23 mouse cellular contexts compared by ENCODE assay signal in genomic region chr3:59205941-59206340, GRCm38 (mm10). TPM values are rescaled to one million over a fixed set of nuclear protein-coding genes. Genes with fewer than 3 reads are reported as not detected.
DNase-seq lines count a peak whose midpoint lies in the region; ATAC-seq lines count a peak whose summit lies in the region.
"Had no signal": no experiment of that assay in that cellular context is flagged by ENCODE, and none has a peak within 500 bp of the region (broad histone marks: within the 10 kb centered on the region; RNA-seq: fewer than 3 reads in every experiment).

No protein-coding gene starts in this region.

- H3K4me2 ChIP-seq in heart, embryonic 13.5 days = no peak overlapping the region
- H3K4me2 ChIP-seq in hindbrain, embryonic 14.5 days (replicated peaks) = no peak overlapping the region
- H3K4me2 ChIP-seq: limb, embryonic 12.5 days; midbrain, embryonic 12.5 days had no signal

- H3K27me3 ChIP-seq in heart, embryonic 13.5 days (replicated peaks) = no peaks in the 10 kb centered on the region
- H3K27me3 ChIP-seq in hindbrain, embryonic 14.5 days (ENCODE audit: control insufficient read depth, insufficient read depth, low read length) = no peaks in the 10 kb centered on the region
- H3K27me3 ChIP-seq: limb, embryonic 12.5 days; midbrain, embryonic 12.5 days had no signal

- intact Hi-C loops in left cerebral cortex, postnatal 4 days (cut with DNase I) = loop anchor here (10.0 kb wide), 1 partner anchor 81 kb away; no protein-coding TSS in a partner anchor

- peaks cover 35% of the 10 kb centered on the region for H3K4me1 ChIP-seq in heart, embryonic 13.5 days
- H3K4me1 ChIP-seq in hindbrain, embryonic 14.5 days (replicated peaks; ENCODE audit: control insufficient read depth, insufficient read depth, low read length) = no peaks in the 10 kb centered on the region
- H3K4me1 ChIP-seq: midbrain, embryonic 12.5 days had no signal

- 76% methylated on average over 4 of the region's 4 CpGs for WGBS in heart, embryonic 13.5 days
- WGBS in hindbrain, embryonic 14.5 days = 77% methylated on average over 4 of the region's 4 CpGs

- H3K4me3 ChIP-seq in heart, embryonic 13.5 days = no peak overlapping the region
- no peak overlapping the region for H3K4me3 ChIP-seq in hindbrain, embryonic 14.5 days (replicated peaks; ENCODE audit: low read length)
- H3K4me3 ChIP-seq: erythroblast, embryonic 14.5 days; left cerebral cortex, adult 2 months; limb, embryonic 12.5 days; midbrain, embryonic 12.5 days had no signal

- no peak for DNase-seq in heart, postnatal 4 days
- DNase-seq in induced T-regulatory cell, adult 2 months (ENCODE audit: low read depth) = peak; percentile 53
- peak; percentile 26 for DNase-seq in thymus, postnatal 0 days (ENCODE audit: low spot score)
- DNase-seq in hindbrain, embryonic 14.5 days (ENCODE audit: low spot score) = no peak
- DNase-seq in gastrocnemius, postnatal 10 days = no peak
- DNase-seq in left cerebral cortex, postnatal 4 days = no peak
- DNase-seq: cerebellum, adult 11-12 months; lung, postnatal 10 days had no signal

- H3K36me3 ChIP-seq in heart, embryonic 13.5 days = no peaks in the 10 kb centered on the region
- H3K36me3 ChIP-seq in hindbrain, embryonic 14.5 days (replicated peaks; ENCODE audit: control insufficient read depth, insufficient read depth) = no peaks in the 10 kb centered on the region
- H3K36me3 ChIP-seq: G1E; limb, embryonic 12.5 days; midbrain, embryonic 12.5 days had no signal

- no peak for ATAC-seq in heart, embryonic 13.5 days (ENCODE audit: extremely low read depth, insufficient number of reproducible peaks, low FRiP score, low TSS enrichment)
- ATAC-seq in CD4-positive, CD25-positive, alpha-beta regulatory T cell, adult 4 months = peak; percentile 34
- ATAC-seq in hindbrain, embryonic 14.5 days (ENCODE audit: low FRiP score) = no peak
- ATAC-seq: forebrain, embryonic 14.5 days; intestine, embryonic 16.5 days had no signal

- no peak overlapping the region for H3K9ac ChIP-seq in heart, embryonic 13.5 days
- H3K9ac ChIP-seq in hindbrain, embryonic 14.5 days = no peak overlapping the region
- H3K9ac ChIP-seq: limb, embryonic 12.5 days; liver, embryonic 14.5 days; midbrain, embryonic 12.5 days had no signal

- no peaks in the 10 kb centered on the region for H3K9me3 ChIP-seq in heart, embryonic 13.5 days
- H3K9me3 ChIP-seq in hindbrain, embryonic 14.5 days (ENCODE audit: control insufficient read depth, low read length) = no peaks in the 10 kb centered on the region
- H3K9me3 ChIP-seq: G1E; limb, embryonic 12.5 days; midbrain, embryonic 12.5 days had no signal

- H3K27ac ChIP-seq in heart, embryonic 13.5 days (replicated peaks) = peak overlapping the region; percentile 76
- H3K27ac ChIP-seq in hindbrain, embryonic 14.5 days = no peak overlapping the region
- H3K27ac ChIP-seq: kidney, postnatal 0 days; left cerebral cortex, adult 2 months; limb, embryonic 12.5 days; liver, embryonic 14.5 days; midbrain, embryonic 12.5 days had no signal

RNA-seq across cellular contexts. Expression of gene P2ry13, which starts 4.7 kb away (rescaled TPM):
- polyA plus RNA-seq in heart, embryonic 13.5 days (2015; fragmentation: Nextera tagmentation; extraction: Ambion mirVana) = 1.1 TPM in 2 replicates
- total RNA-seq in heart, postnatal 4 days (2021) = under 1 TPM; 0.29 to 0.57 TPM
- polyA plus RNA-seq in CD4-positive, CD25-positive, alpha-beta regulatory T cell, adult 4 months (2017; shearing (Covaris generic)) = under 1 TPM; 0.67 to 0.71 TPM
- 4.6 and 5.3 TPM in 2 replicates for polyA plus RNA-seq in thymus, postnatal 0 days (2015; fragmentation: Nextera tagmentation; extraction: Ambion mirVana)
- 1.7 and 2.4 TPM in 2 replicates for polyA plus RNA-seq in hindbrain, embryonic 14.5 days (2014; fragmentation: Nextera tagmentation; extraction: Ambion mirVana)
- 1 to 10 TPM in 1 of 2 experiments, under 1 TPM in 1; 0.59 to 1.1 TPM for total RNA-seq in gastrocnemius, postnatal 10 days (2021)
- total RNA-seq in left cerebral cortex, postnatal 4 days (2021) = 1 to 10 TPM; 2.8 TPM
- polyA plus RNA-seq: C2C12; erythroblast, embryonic 14.5 days; G1E had no signal

RNA-seq across cellular contexts. Expression of gene Gpr87, which starts 11.0 kb away (rescaled TPM):
- polyA plus RNA-seq in heart, embryonic 13.5 days (2015; fragmentation: Nextera tagmentation; extraction: Ambion mirVana) = not detected in 2 replicates
- total RNA-seq in heart, postnatal 4 days (2021) = not detected
- not detected for polyA plus RNA-seq in CD4-positive, CD25-positive, alpha-beta regulatory T cell, adult 4 months (2017; shearing (Covaris generic))
- polyA plus RNA-seq in thymus, postnatal 0 days (2015; fragmentation: Nextera tagmentation; extraction: Ambion mirVana) = 3.3 and 4.2 TPM in 2 replicates
- polyA plus RNA-seq in hindbrain, embryonic 14.5 days (2014; fragmentation: Nextera tagmentation; extraction: Ambion mirVana) = 0.13 TPM in 1 of 2 replicates, not detected in the other
- total RNA-seq in gastrocnemius, postnatal 10 days (2021) = not detected
- total RNA-seq in left cerebral cortex, postnatal 4 days (2021) = not detected
- total RNA-seq: adrenal gland, adult 18-20 months; left cerebral cortex, adult 2 months; neutrophil, adult 5-6 weeks had no signal
- polyA plus RNA-seq: C2C12; erythroblast, embryonic 14.5 days; forebrain, embryonic 14.5 days; G1E; hindbrain, embryonic 11.5 days; intestine, embryonic 16.5 days; liver, embryonic 14.5 days had no signal

RNA-seq across cellular contexts. Expression of gene P2ry14, which starts 52.5 kb away (rescaled TPM):
- polyA plus RNA-seq in heart, embryonic 13.5 days (2015; fragmentation: Nextera tagmentation; extraction: Ambion mirVana) = 1.7 and 2.3 TPM in 2 replicates
- 1 to 10 TPM; 1.4 to 1.6 TPM for total RNA-seq in heart, postnatal 4 days (2021)
- 1 to 10 TPM; 4.8 to 5.2 TPM for polyA plus RNA-seq in CD4-positive, CD25-positive, alpha-beta regulatory T cell, adult 4 months (2017; shearing (Covaris generic))
- 6.9 and 7.3 TPM in 2 replicates for polyA plus RNA-seq in thymus, postnatal 0 days (2015; fragmentation: Nextera tagmentation; extraction: Ambion mirVana)
- 4.0 and 4.4 TPM in 2 replicates for polyA plus RNA-seq in hindbrain, embryonic 14.5 days (2014; fragmentation: Nextera tagmentation; extraction: Ambion mirVana)
- total RNA-seq in gastrocnemius, postnatal 10 days (2021) = 1 to 10 TPM; 2.5 TPM
- total RNA-seq in left cerebral cortex, postnatal 4 days (2021) = 1 to 10 TPM in 1 of 2 experiments, under 1 TPM in 1; 0.70 to 1.0 TPM
- polyA plus RNA-seq: C2C12; erythroblast, embryonic 14.5 days; G1E had no signal

RNA-seq across cellular contexts. Expression of gene P2ry12, which starts 56.7 kb away (rescaled TPM):
- 1.6 and 1.7 TPM in 2 replicates for polyA plus RNA-seq in heart, embryonic 13.5 days (2015; fragmentation: Nextera tagmentation; extraction: Ambion mirVana)
- total RNA-seq in heart, postnatal 4 days (2021) = 1 to 10 TPM; 1.7 to 2.4 TPM
- under 1 TPM in 1 of 2 experiments, not detected in 1; 0.48 TPM for polyA plus RNA-seq in CD4-positive, CD25-positive, alpha-beta regulatory T cell, adult 4 months (2017; shearing (Covaris generic))
- polyA plus RNA-seq in thymus, postnatal 0 days (2015; fragmentation: Nextera tagmentation; extraction: Ambion mirVana) = 3.4 and 4.1 TPM in 2 replicates
- 10.0 and 10.1 TPM in 2 replicates for polyA plus RNA-seq in hindbrain, embryonic 14.5 days (2014; fragmentation: Nextera tagmentation; extraction: Ambion mirVana)
- 1 to 10 TPM; 2.4 to 2.9 TPM for total RNA-seq in gastrocnemius, postnatal 10 days (2021)
- total RNA-seq in left cerebral cortex, postnatal 4 days (2021) = 10 to 100 TPM; 10.0 to 13.5 TPM
- polyA plus RNA-seq: C2C12; erythroblast, embryonic 14.5 days; G1E had no signal

Comparison
In these comparisons a context has a peak if more than half of its experiments do, and no peak if none do; other contexts are left out.
1. DNase-seq: peak in induced T-regulatory cell, adult 2 months (single experiment) and thymus, postnatal 0 days (single experiment); none in heart, postnatal 4 days (single experiment), hindbrain, embryonic 14.5 days (single experiment), gastrocnemius, postnatal 10 days (single experiment) and left cerebral cortex, postnatal 4 days (single experiment).